14 mouse cellular contexts compared by ENCODE assay signal in genomic region chr10:40249625-40250024, GRCm38 (mm10). TPM values are rescaled to one million over a fixed set of nuclear protein-coding genes. Genes with fewer than 3 reads are reported as not detected.
DNase-seq lines count a peak whose midpoint lies in the region; ATAC-seq and TF ChIP-seq lines count a peak whose summit lies in the region.
"Had no signal": no experiment of that assay in that cellular context is flagged by ENCODE, and none has a peak within 500 bp of the region (broad histone marks: within the 10 kb centered on the region; RNA-seq: fewer than 3 reads in every experiment).

No protein-coding gene starts in this region.

- peak; percentile 50; the same call in 1 of the 2 replicates for TF ChIP-seq CTCF in kidney, postnatal 0 days (IDR thresholded peaks at IDR 0.05; ENCODE audit: low read depth)
- TF ChIP-seq CTCF in Patski (IDR thresholded peaks at IDR 0.05): peak; percentile 42

- H3K27ac ChIP-seq in kidney, postnatal 0 days: no peak overlapping the region
- H3K27ac ChIP-seq: heart, embryonic 15.5 days; liver, embryonic 13.5 days; midbrain, embryonic 10.5 days; neural tube, embryonic 12.5 days had no signal

- 91% methylated on average over 9 of the region's 9 CpGs for WGBS in kidney, postnatal 0 days

- H3K36me3 ChIP-seq in kidney, postnatal 0 days (ENCODE audit: insufficient read depth, low read length): peaks cover 41% of the 10 kb centered on the region

- H3K27me3 ChIP-seq in kidney, postnatal 0 days (ENCODE audit: insufficient read depth, low read length): no peaks in the 10 kb centered on the region
- H3K27me3 ChIP-seq in Patski: no peaks in the 10 kb centered on the region
- H3K27me3 ChIP-seq: heart, embryonic 15.5 days; liver, embryonic 13.5 days; neural tube, embryonic 12.5 days had no signal

- H3K9me3 ChIP-seq in kidney, postnatal 0 days (replicated peaks; ENCODE audit: low read length): no peaks in the 10 kb centered on the region
- H3K9me3 ChIP-seq: G1E; heart, embryonic 15.5 days; liver, embryonic 13.5 days; midbrain, embryonic 10.5 days; neural tube, embryonic 12.5 days had no signal

- no peaks in the 10 kb centered on the region; the same call in 1 of the 2 replicates for H3K4me1 ChIP-seq in kidney, postnatal 0 days (replicated peaks; ENCODE audit: insufficient read depth, low read length)
- H3K4me1 ChIP-seq: heart, embryonic 15.5 days had no signal

- no peak for ATAC-seq in kidney, postnatal 0 days (replicated peaks; ENCODE audit: low FRiP score, low read depth)
- ATAC-seq in Patski: no peak

- CTCF ChIA-PET in Patski (lab: Charles Lee): interaction anchor here (1.2 kb wide), 2 partner anchors 28 to 291 kb away, joined by 3 read pairs; no protein-coding TSS in a partner anchor

- no peak overlapping the region for H3K4me3 ChIP-seq in kidney, postnatal 0 days (replicated peaks; ENCODE audit: low read depth, low read length)
- H3K4me3 ChIP-seq: heart, embryonic 15.5 days; liver, embryonic 13.5 days; midbrain, embryonic 10.5 days; neural tube, embryonic 12.5 days had no signal

- in situ Hi-C loops in Patski (cut with MboI; ENCODE audit: low pct_unique_long_range_greater_than_20kb): loop anchor here (25.0 kb wide), 1 partner anchor 638 kb away; the partner anchor contains the start of genes Cdc40 and Wasf1

- peak; percentile 17 for DNase-seq in kidney, postnatal 0 days (ENCODE audit: low spot score)
- no peak for DNase-seq in kidney, adult 9 months
- DNase-seq in retina, postnatal 1 day: peak; percentile 26
- DNase-seq in retina, embryonic 14.5 days (ENCODE audit: low spot score): no peak
- DNase-seq in Patski (ENCODE audit: low read depth, low spot score): no peak
- DNase-seq in thymus, postnatal 25 days: peak; percentile 36
- DNase-seq in lung, postnatal 10 days: no peak
- DNase-seq: gastrocnemius, postnatal 25 days; kidney, postnatal 25 days; liver, embryonic 13.5 days had no signal

- H3K9ac ChIP-seq in kidney, postnatal 0 days (ENCODE audit: low read depth, low read length): no peak overlapping the region
- H3K9ac ChIP-seq: heart, embryonic 15.5 days; liver, embryonic 13.5 days; neural tube, embryonic 12.5 days had no signal

- POLR2A ChIA-PET in Patski (lab: Charles Lee): no interaction called here

- no peak overlapping the region for H3K4me2 ChIP-seq in kidney, postnatal 0 days (ENCODE audit: low read length)
- H3K4me2 ChIP-seq: heart, embryonic 15.5 days; liver, embryonic 13.5 days; neural tube, embryonic 12.5 days had no signal

RNA-seq across cellular contexts. Expression of gene Rpf2, which starts 2.8 kb away (rescaled TPM):
- 56.8 and 58.9 TPM in 2 replicates for polyA plus RNA-seq in kidney, postnatal 0 days (2015; fragmentation: Nextera tagmentation; extraction: Ambion mirVana)
- 40.5 TPM for polyA plus RNA-seq in Patski (2021)

RNA-seq across cellular contexts. Expression of gene Gtf3c6, which starts 8.3 kb away (rescaled TPM):
- 88.1 and 92.2 TPM in 2 replicates for polyA plus RNA-seq in kidney, postnatal 0 days (2015; fragmentation: Nextera tagmentation; extraction: Ambion mirVana)
- polyA plus RNA-seq in Patski (2021): 92.1 TPM

RNA-seq across cellular contexts. Expression of gene Amd1, which starts 52.4 kb away (rescaled TPM):
- 44.1 and 46.9 TPM in 2 replicates for polyA plus RNA-seq in kidney, postnatal 0 days (2015; fragmentation: Nextera tagmentation; extraction: Ambion mirVana)
- 56.5 TPM for polyA plus RNA-seq in Patski (2021)

Comparison
In these comparisons a context has a peak if more than half of its experiments do, and no peak if none do; other contexts are left out.
1. DNase-seq: peak in kidney, postnatal 0 days (single experiment), retina, postnatal 1 day (single experiment) and thymus, postnatal 25 days (single experiment); none in kidney, adult 9 months (single experiment), retina, embryonic 14.5 days (single experiment), Patski (single experiment) and lung, postnatal 10 days (single experiment).